Mouse (Mus musculus): ENCODE measurements around the gene Klhl42. TPM values are rescaled to one million over a fixed set of nuclear protein-coding genes. Genes with fewer than 3 reads are reported as not detected.
A peak's percentile ranks its signal among the peaks of the same experiment; 100 is the strongest.

The Klhl42 gene
- polyA plus RNA-seq, 1 experiment from 2014 or later: 14.6 TPM

DNA sequence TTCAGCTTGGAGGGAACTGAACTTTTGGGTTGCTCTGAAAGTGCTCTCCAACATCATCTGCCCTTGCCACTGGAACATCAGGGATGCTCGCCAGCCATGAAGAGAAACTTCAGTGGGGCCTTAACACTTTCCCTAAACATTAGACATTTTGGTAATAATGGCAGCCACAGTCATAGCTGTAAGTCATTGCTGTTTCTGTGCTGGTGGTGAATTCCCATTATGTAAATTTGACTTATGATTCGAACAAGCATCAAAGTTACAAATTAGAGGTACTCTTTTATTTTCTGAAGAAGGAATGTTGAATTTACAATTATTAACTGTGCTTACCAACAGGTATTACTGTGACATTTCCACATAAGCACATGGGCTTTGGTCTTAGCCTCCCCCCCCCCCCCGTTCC lies 27.0 kb downstream of the Klhl42 start:
- Histone ChIP-seq H3K27me3 (ENCODE audit: insufficient read depth, low read length) (no peaks in the 10 kb centered on the region), H3K9me3 (ENCODE audit: low read depth, low read length) (no peaks in the 10 kb centered on the region), H3K4me3 (ENCODE audit: low read depth, low read length) (no peak overlapping the region), H3K27ac (ENCODE audit: low read depth) (no peak overlapping the region), H3K36me3 (ENCODE audit: insufficient read depth) (no peaks in the 10 kb centered on the region), H3K4me1 (ENCODE audit: insufficient read depth) (no peaks in the 10 kb centered on the region), H3K9ac (no peak overlapping the region), H3K4me2 (no peak overlapping the region)
- TF ChIP-seq CTCF (IDR thresholded peaks at IDR 0.05; ENCODE audit: low read depth): no peak
- WGBS: 80% methylated on average over 3 of the region's 3 CpGs
- no peak for DNase-seq
- ATAC-seq (ENCODE audit: insufficient read depth): no peak

DNA sequence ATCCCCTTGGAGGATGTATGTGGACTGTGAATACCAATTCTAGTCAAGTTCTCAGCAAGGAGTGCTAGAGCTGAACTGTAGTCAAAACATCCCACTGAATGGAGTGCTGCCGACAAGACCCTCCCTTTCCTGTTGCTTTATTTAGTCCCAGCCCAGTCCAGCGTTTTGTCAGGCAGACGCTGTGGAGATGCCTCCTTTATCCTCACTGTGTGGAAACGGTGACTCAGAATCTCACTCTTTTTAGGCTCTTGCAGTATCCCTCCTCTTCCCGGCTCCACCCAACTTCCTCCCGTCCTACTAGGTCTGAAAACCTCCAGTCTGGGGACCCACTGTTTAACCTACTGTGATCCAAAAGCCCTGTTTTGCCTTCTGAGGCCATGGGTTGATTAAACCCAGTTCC lies 30.1 kb downstream of the Klhl42 start:
- no peak overlapping the region for H3K9ac ChIP-seq
- H3K27me3 ChIP-seq (ENCODE audit: insufficient read depth, low read length): no peaks in the 10 kb centered on the region
- no peak for ATAC-seq (ENCODE audit: insufficient read depth)
- no peaks in the 10 kb centered on the region for H3K4me1 ChIP-seq (ENCODE audit: insufficient read depth)
- H3K36me3 ChIP-seq (ENCODE audit: insufficient read depth): no peaks in the 10 kb centered on the region
- DNase-seq: no peak
- H3K9me3 ChIP-seq (ENCODE audit: low read depth, low read length): no peaks in the 10 kb centered on the region
- TF ChIP-seq CTCF (IDR thresholded peaks at IDR 0.05; ENCODE audit: low read depth): no peak
- H3K4me3 ChIP-seq (ENCODE audit: low read depth, low read length): no peak overlapping the region
- 38% methylated on average over 6 of the region's 6 CpGs for WGBS
- H3K27ac ChIP-seq (ENCODE audit: low read depth): no peak overlapping the region
- no peak overlapping the region for H3K4me2 ChIP-seq

DNA sequence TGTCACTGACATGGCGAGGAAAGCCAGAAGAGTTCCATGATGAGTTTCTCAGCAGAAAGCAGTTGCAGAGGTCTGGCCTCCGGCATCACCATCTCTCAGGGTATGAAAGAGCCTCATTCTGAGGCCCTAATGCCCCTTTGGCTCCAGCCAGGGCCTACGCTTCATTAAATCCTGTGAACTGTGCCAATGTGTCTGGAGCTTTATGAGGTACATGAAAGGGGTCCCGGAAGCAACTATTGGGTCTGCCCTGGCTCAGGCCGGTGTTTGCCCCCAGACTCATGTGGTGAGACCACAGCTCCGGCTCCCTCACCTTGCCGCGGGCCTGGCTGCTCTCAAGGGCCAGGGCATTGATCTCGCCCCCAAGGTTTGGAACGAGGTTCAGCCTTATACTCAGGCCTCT lies 36.1 kb downstream of the Klhl42 start:
- Histone ChIP-seq H3K4me2 (no peak overlapping the region), H3K4me1 (ENCODE audit: insufficient read depth) (no peaks in the 10 kb centered on the region), H3K9ac (no peak overlapping the region), H3K27ac (ENCODE audit: low read depth) (no peak overlapping the region), H3K36me3 (ENCODE audit: insufficient read depth) (no peaks in the 10 kb centered on the region), H3K4me3 (ENCODE audit: low read depth, low read length) (no peak overlapping the region), H3K9me3 (ENCODE audit: low read depth, low read length) (no peaks in the 10 kb centered on the region), H3K27me3 (ENCODE audit: insufficient read depth, low read length) (no peaks in the 10 kb centered on the region)
- TF ChIP-seq CTCF (IDR thresholded peaks at IDR 0.05; ENCODE audit: low read depth): no peak
- WGBS: 94% methylated on average over 10 of the region's 10 CpGs
- ATAC-seq (ENCODE audit: insufficient read depth): no peak
- no peak for DNase-seq

DNA sequence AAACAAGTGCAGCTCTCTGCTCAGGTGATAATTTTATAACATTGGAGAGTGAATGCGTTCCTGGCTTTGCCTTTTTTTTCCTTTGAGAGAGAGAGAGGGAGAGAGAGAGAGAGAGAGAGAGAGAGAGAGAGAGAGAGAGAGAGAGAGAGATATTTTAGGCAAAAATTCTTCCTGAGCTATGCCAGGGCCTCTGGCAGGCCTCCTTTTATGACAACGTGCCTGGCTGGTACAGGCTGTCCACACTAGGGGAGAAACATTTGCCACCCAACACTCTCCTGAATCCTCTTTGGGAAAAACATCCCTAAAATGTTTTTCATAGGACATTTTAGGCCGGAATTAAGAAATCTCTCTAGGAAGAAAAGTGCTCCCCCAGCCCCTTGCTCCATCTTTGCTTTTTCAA lies 47.1 kb downstream of the Klhl42 start:
- Histone ChIP-seq H3K27ac (ENCODE audit: low read depth) (no peak overlapping the region), H3K4me2 (no peak overlapping the region), H3K4me3 (ENCODE audit: low read depth, low read length) (no peak overlapping the region), H3K36me3 (ENCODE audit: insufficient read depth) (no peaks in the 10 kb centered on the region), H3K9me3 (ENCODE audit: low read depth, low read length) (no peaks in the 10 kb centered on the region), H3K4me1 (ENCODE audit: insufficient read depth) (no peaks in the 10 kb centered on the region), H3K27me3 (ENCODE audit: insufficient read depth, low read length) (no peaks in the 10 kb centered on the region), H3K9ac (no peak overlapping the region)
- DNase-seq: no peak
- ATAC-seq (ENCODE audit: insufficient read depth): no peak
- WGBS: 63% methylated on average over 3 of the region's 3 CpGs
- no peak for TF ChIP-seq CTCF (IDR thresholded peaks at IDR 0.05; ENCODE audit: low read depth)

DNA sequence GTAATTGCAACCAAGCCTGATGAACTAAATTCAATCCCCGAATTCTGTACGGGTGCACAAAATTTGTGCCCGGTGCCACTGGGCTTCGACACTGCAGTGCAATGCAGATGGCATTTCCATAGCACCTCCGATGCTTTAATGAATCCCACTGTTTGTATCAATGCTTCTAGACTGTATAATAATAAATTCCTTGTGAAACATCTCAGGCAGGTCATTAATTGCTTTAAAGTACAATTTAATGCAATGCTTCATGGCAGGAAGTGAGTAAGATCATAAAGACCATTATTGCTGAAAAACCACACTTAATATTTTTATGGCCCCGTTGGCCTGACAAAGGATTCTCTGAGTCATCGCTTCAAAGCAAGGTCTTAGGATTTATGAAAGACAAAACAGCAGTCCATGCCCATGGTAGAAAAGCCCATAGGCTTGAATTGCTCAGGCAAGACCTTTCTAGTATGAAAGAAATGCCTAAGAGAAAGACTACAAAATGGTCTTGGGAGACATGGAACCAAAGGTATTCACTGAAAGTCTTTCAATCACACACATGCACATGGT lies 49.5 kb downstream of the Klhl42 start:
- Histone ChIP-seq H3K4me2 (no peak overlapping the region), H3K9ac (no peak overlapping the region), H3K4me3 (ENCODE audit: low read depth, low read length) (no peak overlapping the region), H3K27ac (ENCODE audit: low read depth) (no peak overlapping the region), H3K27me3 (ENCODE audit: insufficient read depth, low read length) (no peaks in the 10 kb centered on the region), H3K4me1 (ENCODE audit: insufficient read depth) (no peaks in the 10 kb centered on the region), H3K36me3 (ENCODE audit: insufficient read depth) (no peaks in the 10 kb centered on the region), H3K9me3 (ENCODE audit: low read depth, low read length) (no peaks in the 10 kb centered on the region)
- ATAC-seq (ENCODE audit: insufficient read depth): no peak
- 81% methylated on average over 7 of the region's 7 CpGs for WGBS
- no peak for TF ChIP-seq CTCF (IDR thresholded peaks at IDR 0.05; ENCODE audit: low read depth)
- no peak for DNase-seq

DNA sequence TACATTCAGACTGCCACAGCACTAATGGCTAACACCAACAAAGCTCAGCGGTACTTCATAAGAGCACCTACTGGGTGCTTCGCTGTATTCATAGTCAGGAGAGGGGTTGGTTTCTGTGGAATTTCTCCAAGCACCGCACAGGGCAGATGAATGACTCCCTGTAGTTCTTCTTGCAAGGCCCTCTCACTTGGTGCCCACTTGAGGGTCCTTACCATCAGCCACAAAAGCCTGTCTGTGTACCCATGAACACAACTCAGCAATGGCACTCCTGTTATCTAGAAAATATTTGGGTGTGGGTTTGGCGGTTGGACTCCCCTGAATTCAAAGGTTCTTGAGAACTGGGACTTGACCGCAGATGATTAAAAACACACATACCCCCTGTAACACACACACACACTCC lies 53.5 kb downstream of the Klhl42 start:
- no peaks in the 10 kb centered on the region for H3K27me3 ChIP-seq (ENCODE audit: insufficient read depth, low read length)
- no peak overlapping the region for H3K9ac ChIP-seq
- peak overlapping the region; percentile 21; the same call in 1 of the 2 replicates for H3K27ac ChIP-seq (ENCODE audit: low read depth)
- TF ChIP-seq CTCF (IDR thresholded peaks at IDR 0.05; ENCODE audit: low read depth): no peak
- H3K4me2 ChIP-seq: no peak overlapping the region
- H3K4me1 ChIP-seq (ENCODE audit: insufficient read depth): no peaks in the 10 kb centered on the region
- WGBS: 60% methylated on average over 5 of the region's 5 CpGs
- DNase-seq (peak; percentile 35), ATAC-seq (ENCODE audit: insufficient read depth) (peak; percentile 59)
- H3K4me3 ChIP-seq (ENCODE audit: low read depth, low read length): no peak overlapping the region
- no peaks in the 10 kb centered on the region for H3K36me3 ChIP-seq (ENCODE audit: insufficient read depth)
- H3K9me3 ChIP-seq (ENCODE audit: low read depth, low read length): no peaks in the 10 kb centered on the region

DNA sequence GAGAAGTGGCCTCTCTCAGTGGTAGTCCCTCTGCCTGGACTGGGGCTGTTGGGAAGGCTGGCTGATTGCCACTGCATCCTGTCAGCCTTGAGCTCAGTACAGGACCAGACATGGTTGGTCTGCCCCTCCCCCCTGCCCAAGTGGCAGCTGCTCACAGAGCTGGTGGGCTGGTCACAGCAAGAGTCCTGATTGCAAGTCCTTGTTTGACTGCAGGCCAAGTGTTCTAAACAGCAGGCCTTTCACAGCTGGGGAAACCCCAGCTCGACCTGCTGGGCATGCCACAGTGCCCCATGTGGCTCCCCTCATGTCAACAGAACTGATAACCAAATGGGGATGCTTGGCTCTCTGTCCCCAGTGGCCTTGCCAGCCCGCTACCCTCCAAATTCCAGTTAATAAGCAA lies 54.1 kb downstream of the Klhl42 start:
- H3K4me2 ChIP-seq: no peak overlapping the region
- ATAC-seq (ENCODE audit: insufficient read depth) (peak; percentile 99), DNase-seq (peak; percentile 89)
- H3K36me3 ChIP-seq (ENCODE audit: insufficient read depth): no peaks in the 10 kb centered on the region
- WGBS: 13% methylated on average over 2 of the region's 2 CpGs
- H3K27me3 ChIP-seq (ENCODE audit: insufficient read depth, low read length): no peaks in the 10 kb centered on the region
- no peak overlapping the region for H3K9ac ChIP-seq
- H3K4me1 ChIP-seq (ENCODE audit: insufficient read depth): no peaks in the 10 kb centered on the region
- 0 out of 2 replicates have a peak overlapping the region, but pooled peaks have one; percentile 15 for H3K27ac ChIP-seq (ENCODE audit: low read depth)
- TF ChIP-seq CTCF (IDR thresholded peaks at IDR 0.05; ENCODE audit: low read depth): peak; percentile 37; the same call in 1 of the 2 replicates
- no peaks in the 10 kb centered on the region for H3K9me3 ChIP-seq (ENCODE audit: low read depth, low read length)
- H3K4me3 ChIP-seq (ENCODE audit: low read depth, low read length): no peak overlapping the region

Data from lung, embryonic 14.5 days (tissue).